Mouse (Mus musculus) E14TG2a.4 (cell line): ENCODE results near the gene Gm45717.

Experiments used
- CTCF ChIP-seq: conservative IDR thresholded peaks from 2 replicates; pipeline ENCODE4 v1.5.1; 2014; ENCODE audit warnings: low read length
- POU5F1 ChIP-seq: IDR thresholded peaks from 2 replicates; pipeline ENCODE4 v1.6.1; 2014; ENCODE audit warnings: low read length, borderline replicate concordance

GRCm38 (mm10) chr7:140914031-140914690 is 41.6 kb downstream of the Gm45717 start:
- TF ChIP-seq CTCF: no peak
- no peak for TF ChIP-seq POU5F1
